In genomic region chr3:32511191-32511550, GRCm38 (mm10) we compare ENCODE assay signal across 8 mouse cellular contexts. TPM values are rescaled to one million over a fixed set of nuclear protein-coding genes. Genes with fewer than 3 reads are reported as not detected.
A peak's percentile ranks its signal among the peaks of the same experiment; 100 is the strongest.
DNase-seq lines count a peak whose midpoint lies in the region; ATAC-seq and TF ChIP-seq lines count a peak whose summit lies in the region.

No protein-coding gene starts in this region.

- no peak for TF ChIP-seq RAD21 in CH12.LX (IDR thresholded peaks at IDR 0.05; ENCODE audit: low read depth, low read length)

- dilution Hi-C loops in CH12.LX (cut with MboI; ENCODE audit: extremely low pct_ligation_motif_present, extremely low pct_unique_long_range_greater_than_20kb, low sequenced_read_pairs), result no loop called here

- intact Hi-C loops in heart, postnatal 36 days (cut with DNase I), result loop anchor here (2.0 kb wide), 1 partner anchor 18 kb away; the partner anchor contains the start of gene Mfn1

- no peaks in the 10 kb centered on the region for H3K9me3 ChIP-seq in heart, embryonic 13.5 days
- no peaks in the 10 kb centered on the region for H3K9me3 ChIP-seq in CH12.LX (replicated peaks; ENCODE audit: low read length)
- no peaks in the 10 kb centered on the region for H3K9me3 ChIP-seq in hindbrain, postnatal 0 days (ENCODE audit: low read length)

- H3K27me3 ChIP-seq in heart, embryonic 13.5 days (replicated peaks), result no peaks in the 10 kb centered on the region
- H3K27me3 ChIP-seq in CH12.LX (replicated peaks), result no peaks in the 10 kb centered on the region
- H3K27me3 ChIP-seq in hindbrain, postnatal 0 days (ENCODE audit: insufficient read depth, low read length), result no peaks in the 10 kb centered on the region

- peak overlapping the region; percentile 79 for H3K4me2 ChIP-seq in heart, embryonic 13.5 days
- H3K4me2 ChIP-seq in CH12.LX (ENCODE audit: insufficient read depth, low read depth, poor library complexity, severe bottlenecking), result peak overlapping the region; percentile 86
- H3K4me2 ChIP-seq in hindbrain, postnatal 0 days (ENCODE audit: low read depth, low read length), result peak overlapping the region; percentile 74

- no peak for ATAC-seq in heart, embryonic 13.5 days (ENCODE audit: extremely low read depth, insufficient number of reproducible peaks, low FRiP score, low TSS enrichment)
- ATAC-seq in hindbrain, postnatal 0 days, result no peak

- TF ChIP-seq CTCF in CH12.LX (conservative IDR thresholded peaks at IDR 0.05 in 1 of 2, IDR thresholded peaks at IDR 0.05 in 1 of 2; ENCODE audit: low read depth in 2 of 2, low read length in 2 of 2), result no peak
- no peak for TF ChIP-seq CTCF in hindbrain, postnatal 0 days (IDR thresholded peaks at IDR 0.05; ENCODE audit: low read depth)

- no peak for TF ChIP-seq EP300 in CH12.LX (IDR thresholded peaks at IDR 0.05; ENCODE audit: low read length)

- H3K9ac ChIP-seq in heart, embryonic 13.5 days, result peak overlapping the region; percentile 95
- peak overlapping the region; percentile 79 for H3K9ac ChIP-seq in CH12.LX (ENCODE audit: insufficient read depth, low read depth)
- peak overlapping the region; percentile 77 for H3K9ac ChIP-seq in hindbrain, postnatal 0 days (replicated peaks; ENCODE audit: low read length)

- peaks cover 27% of the 10 kb centered on the region for H3K36me3 ChIP-seq in heart, embryonic 13.5 days
- H3K36me3 ChIP-seq in CH12.LX (replicated peaks in 1 of 2; ENCODE audit: control insufficient read depth in 1 of 2, insufficient read depth in 1 of 2, low read length in 1 of 2), result peaks cover 8 to 36% of the 10 kb centered on the region in 2 experiments
- H3K36me3 ChIP-seq in hindbrain, postnatal 0 days (ENCODE audit: insufficient read depth, low read length), result peaks cover 3% of the 10 kb centered on the region; the same call in 1 of the 2 replicates

- in situ Hi-C loops in CH12.LX (cut with MboI; ENCODE audit: low pct_ligation_motif_present, low pct_unique_long_range_greater_than_20kb, low sequenced_read_pairs), result loop anchor here (25.0 kb wide), 1 partner anchor 724 kb away; no protein-coding TSS in a partner anchor

- peak overlapping the region; percentile 91 for H3K27ac ChIP-seq in heart, embryonic 13.5 days (replicated peaks)
- no peak overlapping the region for H3K27ac ChIP-seq in CH12.LX (ENCODE audit: insufficient read depth, low read depth)
- H3K27ac ChIP-seq in hindbrain, postnatal 0 days, result peak overlapping the region; percentile 86

- 4% methylated on average over 13 of the region's 13 CpGs for WGBS in heart, embryonic 13.5 days
- 5% methylated on average over 13 of the region's 13 CpGs for WGBS in hindbrain, postnatal 0 days

- H3K4me3 ChIP-seq in heart, embryonic 13.5 days, result peak overlapping the region; percentile 85
- H3K4me3 ChIP-seq in CH12.LX (replicated peaks in 1 of 3; ENCODE audit: low read depth in 2 of 3, low read length in 2 of 3, poor library complexity in 1 of 3), result peak overlapping the region; percentile 75 to 93 (median 78)
- peak overlapping the region; percentile 57 for H3K4me3 ChIP-seq in hindbrain, postnatal 0 days (ENCODE audit: low read length)

- H3K4me1 ChIP-seq in heart, embryonic 13.5 days, result peaks cover 36% of the 10 kb centered on the region
- peaks cover 3 to 32% of the 10 kb centered on the region in 2 experiments for H3K4me1 ChIP-seq in CH12.LX (ENCODE audit: control insufficient read depth in 1 of 2, insufficient read depth in 2 of 2)
- 0 out of 2 replicates have a peak, but pooled peaks cover 4% of the 10 kb centered on the region for H3K4me1 ChIP-seq in hindbrain, postnatal 0 days (ENCODE audit: insufficient read depth, low read length)

- peaks cover 22% of the 10 kb centered on the region for H3K79me2 ChIP-seq in CH12.LX (replicated peaks; ENCODE audit: control insufficient read depth, extremely low read depth, insufficient read depth, poor library complexity, severe bottlenecking)

- TF ChIP-seq POLR2A in CH12.LX (IDR thresholded peaks at IDR 0.05; ENCODE audit: low read depth, low read length), result no peak

- DNase-seq in heart, postnatal 36 days, result no peak
- peak; percentile 59 for DNase-seq in CH12.LX (ENCODE audit: extremely low read depth)
- peak; percentile 69 for DNase-seq in cerebellum, adult 9-10 months
- peak; percentile 6 for DNase-seq in hindbrain, postnatal 0 days (ENCODE audit: low spot score)
- DNase-seq in lung, postnatal 10 days, result peak; percentile 13
- DNase-seq in thymus, postnatal 0 days (ENCODE audit: low spot score), result peak; percentile 26
- no peak for DNase-seq in urinary bladder, adult 18-20 months (ENCODE audit: low spot score in 2 of 2)

TF ChIP-seq in CH12.LX, 34 proteins besides CTCF, POLR2A, EP300 and RAD21:
- TF ChIP-seq KAT2A (IDR thresholded peaks at IDR 0.05; ENCODE audit: insufficient replicate concordance, low read length), result no peak
- peak; percentile 68 for TF ChIP-seq NRF1 (IDR thresholded peaks at IDR 0.05; ENCODE audit: low read depth, low read length)
- TF ChIP-seq SIN3A (IDR thresholded peaks at IDR 0.05; ENCODE audit: low read length), result no peak; the same call in 1 of the 2 replicates
- TF ChIP-seq USF2 (conservative IDR thresholded peaks at IDR 0.05; ENCODE audit: low read depth, low read length), result no peak
- TF ChIP-seq MEF2A (IDR thresholded peaks at IDR 0.05; ENCODE audit: borderline replicate concordance, low read depth, low read length), result no peak
TF ChIP-seq in CH12.LX: peak in this region for 1.

RNA-seq across cellular contexts. Expression of gene Zfp639, which starts 1.1 kb away (rescaled TPM):
- polyA plus RNA-seq in heart, embryonic 13.5 days (2015; fragmentation: Nextera tagmentation; extraction: Ambion mirVana), result 23.7 and 28.5 TPM in 2 replicates
- 10 to 100 TPM; 27.3 to 31.6 TPM for total RNA-seq in heart, postnatal 36 days (2021)
- total RNA-seq in CH12.LX (2012; rRNA removed) (40.9 and 43.2 TPM in 2 replicates), CH12.LX (2014; rRNA removed) (96.3 and 101 TPM in 2 replicates)
- polyA plus RNA-seq in CH12.LX (2012; ENCODE audit: insufficient read length, low read depth), result 40.3 and 45.5 TPM in 2 replicates
- 50.9 and 51.3 TPM in 2 replicates for total RNA-seq in hindbrain, postnatal 0 days (2014; rRNA removed)
- 36.3 and 37.8 TPM in 2 replicates for polyA plus RNA-seq in hindbrain, postnatal 0 days (2015; fragmentation: Nextera tagmentation; extraction: Ambion mirVana)
- 31.8 and 33.0 TPM in 2 replicates for polyA plus RNA-seq in thymus, postnatal 0 days (2015; fragmentation: Nextera tagmentation; extraction: Ambion mirVana)

RNA-seq across cellular contexts. Expression of gene Mfn1, which starts 18.1 kb away (rescaled TPM):
- 53.2 and 58.9 TPM in 2 replicates for polyA plus RNA-seq in heart, embryonic 13.5 days (2015; fragmentation: Nextera tagmentation; extraction: Ambion mirVana)
- total RNA-seq in heart, postnatal 36 days (2021), result 100 to 1,000 TPM; 432 to 477 TPM
- 16.6 and 18.1 TPM in 2 replicates for total RNA-seq in CH12.LX (2012; rRNA removed)
- total RNA-seq in CH12.LX (2014; rRNA removed), result 25.6 and 37.0 TPM in 2 replicates
- 27.4 and 43.8 TPM in 2 replicates for polyA plus RNA-seq in CH12.LX (2012; ENCODE audit: insufficient read length, low read depth)
- 43.2 and 45.9 TPM in 2 replicates for total RNA-seq in hindbrain, postnatal 0 days (2014; rRNA removed)
- 46.9 and 47.0 TPM in 2 replicates for polyA plus RNA-seq in hindbrain, postnatal 0 days (2015; fragmentation: Nextera tagmentation; extraction: Ambion mirVana)
- 11.6 and 16.8 TPM in 2 replicates for polyA plus RNA-seq in thymus, postnatal 0 days (2015; fragmentation: Nextera tagmentation; extraction: Ambion mirVana)

RNA-seq across cellular contexts. Expression of gene Kcnmb3, which starts 19.1 kb away (rescaled TPM):
- 0.08 and 0.11 TPM in 2 replicates for polyA plus RNA-seq in heart, embryonic 13.5 days (2015; fragmentation: Nextera tagmentation; extraction: Ambion mirVana)
- total RNA-seq in heart, postnatal 36 days (2021), result not detected
- total RNA-seq in CH12.LX (2012; rRNA removed) (1.0 and 1.3 TPM in 2 replicates), CH12.LX (2014; rRNA removed) (2.2 and 2.4 TPM in 2 replicates)
- 4.7 and 5.2 TPM in 2 replicates for polyA plus RNA-seq in CH12.LX (2012; ENCODE audit: insufficient read length, low read depth)
- total RNA-seq in hindbrain, postnatal 0 days (2014; rRNA removed), result not detected in 2 replicates
- 0.10 TPM in 1 of 2 replicates, not detected in the other for polyA plus RNA-seq in hindbrain, postnatal 0 days (2015; fragmentation: Nextera tagmentation; extraction: Ambion mirVana)
- polyA plus RNA-seq in thymus, postnatal 0 days (2015; fragmentation: Nextera tagmentation; extraction: Ambion mirVana), result 0.09 and 0.21 TPM in 2 replicates

Comparison
In these comparisons a context has a peak if more than half of its experiments do, and no peak if none do; other contexts are left out.
1. DNase-seq: peak in CH12.LX (single experiment), cerebellum, adult 9-10 months (single experiment), hindbrain, postnatal 0 days (single experiment), lung, postnatal 10 days (single experiment) and thymus, postnatal 0 days (single experiment); none in heart, postnatal 36 days (0 of 2) and urinary bladder, adult 18-20 months (0 of 2).
2. Peak in every context shown above with its lines, with median percentiles within 50 percentile points of each other: H3K4me2 ChIP-seq, H3K4me3 ChIP-seq and H3K9ac ChIP-seq.